Mouse (Mus musculus) liver, embryonic 11.5 days (tissue): ENCODE results near the gene Stx16. TPM values are rescaled to one million over a fixed set of nuclear protein-coding genes. Genes with fewer than 3 reads are reported as not detected.

ENCODE experiments used
- ATAC-seq: fragments of 200-750 bp; cut with Nextera tagmentation; replicated peaks from 2 replicates; pipeline ENCODE4 v1.8.0; 2017; ENCODE audit warnings: moderate number of reproducible peaks, mild to moderate bottlenecking, moderate TSS enrichment, moderate library complexity; ENCODE audit not compliant: low FRiP score
- DNase-seq: peaks from one replicate; pipeline ENCODE4 v3.0.0-alpha.2; 2017; ENCODE audit warnings: low spot score
- H3K27ac ChIP-seq: fragments of 300-500 bp; sonication (generic); 2 replicates; pipeline ENCODE4 v1.5.1; 2014; ENCODE audit warnings: mild to moderate bottlenecking, low read depth, low read length, control low read depth
- H3K27me3 ChIP-seq: fragments of 300-500 bp; sonication (generic); replicated peaks from 2 replicates; pipeline ENCODE4 v1.6.1; 2014; ENCODE audit warnings: low read length, mixed read lengths; ENCODE audit not compliant: control insufficient read depth, insufficient read depth
- H3K36me3 ChIP-seq: fragments of 300-500 bp; sonication (generic); 2 replicates; pipeline ENCODE4 v1.6.1; 2014; ENCODE audit warnings: mild to moderate bottlenecking, low read length, moderate library complexity, mixed read lengths; ENCODE audit not compliant: control insufficient read depth, insufficient read depth
- H3K4me1 ChIP-seq: fragments of 300-500 bp; sonication (generic); replicated peaks from 2 replicates; pipeline ENCODE4 v1.6.1; 2014; ENCODE audit warnings: low read length, mixed read lengths; ENCODE audit not compliant: control insufficient read depth, insufficient read depth
- H3K4me2 ChIP-seq: fragments of 300-500 bp; sonication (generic); 2 replicates; pipeline ENCODE4 v1.6.1; 2014; ENCODE audit warnings: mild to moderate bottlenecking, control low read depth, moderate library complexity
- H3K4me3 ChIP-seq: fragments of 300-500 bp; sonication (generic); 2 replicates; pipeline ENCODE4 v1.5.1; 2014; ENCODE audit warnings: low read depth, low read length, control low read depth
- H3K9ac ChIP-seq: fragments of 300-500 bp; sonication (generic); 2 replicates; pipeline ENCODE4 v1.6.1; 2014; ENCODE audit warnings: low read depth, low read length, control low read depth
- H3K9me3 ChIP-seq: fragments of 300-500 bp; sonication (generic); 2 replicates; pipeline ENCODE4 v1.6.1; 2016; ENCODE audit warnings: low read length, inconsistent platforms, mixed read lengths; ENCODE audit not compliant: control insufficient read depth
- WGBS: fragments of 180-500 bp; shearing (Covaris S2); extraction: QIAGEN DNeasy Blood & Tissue Kit; methylation state at CpG from one replicate; pipeline ENCODE4 v1.1.7; 2014; 5-methylcytosine and 5-hydroxymethylcytosine counted together
- polyA plus RNA-seq: library from polyadenylated mRNA; unstranded; fragments of >200 nt; fragmentation: Nextera tagmentation; extraction: Ambion mirVana; gene quantifications from 2 replicates; pipeline ENCODE4 v1.2.1, GENCODE M21; 2014

Stx16 gene
- polyA plus RNA-seq: 7.2 and 9.6 TPM in 2 replicates

DNA sequence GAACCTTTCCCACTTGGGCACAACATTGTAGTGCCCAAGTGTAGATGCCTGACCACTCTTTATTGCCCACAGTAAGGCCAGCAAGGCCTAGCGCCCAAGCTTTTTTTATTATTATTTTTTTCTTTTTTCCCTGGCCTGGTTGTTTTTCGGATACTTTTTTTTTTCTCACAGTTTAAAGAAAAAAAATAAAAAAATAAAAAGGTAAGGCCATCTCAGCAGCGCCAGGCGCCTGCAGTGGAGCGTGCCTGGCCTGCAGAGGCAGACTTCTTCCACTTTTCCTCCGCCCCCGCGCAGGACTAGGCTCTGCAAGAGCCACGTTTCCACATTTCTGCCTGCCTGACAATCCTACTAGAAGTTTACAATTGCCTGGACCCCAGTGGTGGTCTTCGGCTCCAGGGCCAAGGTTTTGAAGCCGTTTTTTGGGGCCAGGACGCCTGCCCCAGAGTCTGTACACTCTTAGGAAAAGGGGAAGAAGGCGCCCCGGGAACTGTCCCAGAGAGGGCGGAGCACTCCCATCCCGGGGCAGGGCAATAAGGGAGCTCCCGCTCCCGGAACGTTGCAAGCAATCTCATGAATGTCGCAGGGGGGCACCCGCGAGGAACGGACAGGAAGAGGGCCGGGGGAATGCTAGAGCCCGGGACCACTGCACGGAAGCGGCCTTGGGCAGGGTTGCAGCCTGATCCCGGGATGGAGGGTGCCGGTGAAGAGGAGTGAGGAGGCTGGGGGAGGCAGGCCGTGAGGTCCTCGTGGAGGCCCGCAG lies at the start of gene Stx16:
Gene Stx16, plus strand, starts transcription at position 636 of the 760 bp plus-strand sequence.
- Histone ChIP-seq H3K4me2 (peak within 1 kb of the TSS; percentile 97), H3K4me3 (peak within 1 kb of the TSS; percentile 82), H3K9me3 (no peaks in the 10 kb centered on the region), H3K36me3 (no peaks in the 10 kb centered on the region), H3K27me3 (no peaks in the 10 kb centered on the region), H3K27ac (peak within 1 kb of the TSS; percentile 82), H3K9ac (peak within 1 kb of the TSS; percentile 88), H3K4me1 (peaks cover 12% of the 10 kb centered on the region)
- WGBS: under 1% methylated on average over 32 of the region's 32 CpGs
- ATAC-seq (peak; percentile 93), DNase-seq (peak; percentile 97)

DNA sequence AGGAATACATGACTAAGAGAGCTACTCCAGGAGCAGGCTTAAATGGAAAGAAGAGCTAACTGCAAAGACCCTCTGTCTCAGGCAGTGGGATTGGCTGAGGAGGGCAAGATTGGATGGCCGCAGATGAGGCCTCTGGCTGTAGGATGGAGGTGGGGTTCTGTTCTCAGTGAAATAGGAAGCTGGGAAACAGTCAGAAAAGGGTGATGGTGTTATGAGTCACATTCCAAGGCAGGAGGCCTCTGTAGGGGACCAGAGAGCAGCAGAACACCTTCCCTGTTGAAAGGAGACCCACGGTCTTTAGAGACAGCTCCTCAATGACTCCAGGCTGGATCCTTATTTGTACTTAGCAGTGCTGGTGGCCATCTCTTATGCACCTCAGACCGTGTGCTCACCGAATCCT lies 49.7 kb upstream of the Stx16 start:
- Histone ChIP-seq H3K36me3 (no peaks in the 10 kb centered on the region), H3K9ac (no peak overlapping the region), H3K4me3 (no peak overlapping the region), H3K27ac (no peak overlapping the region), H3K27me3 (no peaks in the 10 kb centered on the region), H3K9me3 (no peaks in the 10 kb centered on the region), H3K4me1 (no peaks in the 10 kb centered on the region), H3K4me2 (no peak overlapping the region)
- ATAC-seq (no peak), DNase-seq (peak; percentile 24)
- 74% methylated on average over 4 of the region's 4 CpGs for WGBS

DNA sequence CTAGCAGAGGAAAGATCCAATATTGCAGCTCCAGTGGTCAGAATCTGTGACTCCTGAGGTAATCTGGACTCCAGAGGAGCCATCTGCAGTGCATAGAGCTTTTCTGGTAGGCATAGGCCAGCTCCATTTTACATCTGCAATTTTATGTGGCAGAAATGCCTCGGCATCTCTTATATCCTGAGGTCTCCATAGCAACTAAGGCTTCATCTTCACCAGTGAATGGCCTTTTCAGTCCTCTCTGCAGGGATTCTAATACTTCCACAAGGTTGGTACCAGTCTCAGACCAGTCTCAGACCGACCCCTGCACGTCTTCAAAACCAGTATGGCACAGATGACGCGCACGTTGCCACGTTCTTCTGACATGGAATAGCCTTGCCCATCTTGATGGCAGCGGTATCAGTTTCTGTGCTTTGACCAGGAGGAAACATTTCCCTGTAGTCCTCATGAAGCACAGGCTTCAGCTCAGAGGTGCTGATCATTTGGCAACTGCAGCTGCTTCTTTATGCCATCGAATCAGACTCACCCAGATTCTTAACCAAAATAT lies 42.8 kb upstream of the Stx16 start:
- H3K36me3 ChIP-seq: no peaks in the 10 kb centered on the region
- ATAC-seq (no peak), DNase-seq (no peak)
- no peak overlapping the region for H3K4me3 ChIP-seq
- H3K27ac ChIP-seq: no peak overlapping the region
- no peaks in the 10 kb centered on the region for H3K27me3 ChIP-seq
- H3K4me2 ChIP-seq: no peak overlapping the region
- H3K9ac ChIP-seq: no peak overlapping the region
- 81% methylated on average over 9 of the region's 9 CpGs for WGBS
- H3K4me1 ChIP-seq: no peaks in the 10 kb centered on the region
- H3K9me3 ChIP-seq: no peaks in the 10 kb centered on the region

DNA sequence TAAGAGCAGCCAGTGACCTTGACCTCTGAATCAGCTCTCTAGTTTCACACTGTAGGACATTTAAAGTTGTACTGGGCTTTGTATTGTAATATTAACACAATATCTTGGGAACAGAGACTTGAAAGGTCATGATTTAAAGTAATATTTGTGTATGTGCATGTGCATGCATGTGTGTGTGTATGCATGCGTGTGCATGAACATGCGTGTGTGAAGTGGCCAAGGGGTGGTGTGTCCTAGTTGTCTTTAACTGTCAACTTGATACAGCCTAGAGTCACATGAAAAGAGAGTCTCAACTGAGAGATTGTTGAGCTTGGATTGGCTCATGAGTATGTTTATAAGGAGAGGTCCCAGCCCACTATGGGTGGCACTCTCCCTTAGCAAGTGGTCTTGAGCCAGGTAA lies 28.5 kb upstream of the Stx16 start:
- Histone ChIP-seq H3K4me1 (no peaks in the 10 kb centered on the region), H3K9me3 (peaks cover 3% of the 10 kb centered on the region; the same call in 1 of the 2 replicates), H3K4me3 (no peak overlapping the region), H3K36me3 (no peaks in the 10 kb centered on the region), H3K9ac (no peak overlapping the region), H3K4me2 (no peak overlapping the region), H3K27me3 (no peaks in the 10 kb centered on the region), H3K27ac (no peak overlapping the region)
- ATAC-seq (no peak), DNase-seq (no peak)
- WGBS: 96% methylated on average over 2 of the region's 2 CpGs

DNA sequence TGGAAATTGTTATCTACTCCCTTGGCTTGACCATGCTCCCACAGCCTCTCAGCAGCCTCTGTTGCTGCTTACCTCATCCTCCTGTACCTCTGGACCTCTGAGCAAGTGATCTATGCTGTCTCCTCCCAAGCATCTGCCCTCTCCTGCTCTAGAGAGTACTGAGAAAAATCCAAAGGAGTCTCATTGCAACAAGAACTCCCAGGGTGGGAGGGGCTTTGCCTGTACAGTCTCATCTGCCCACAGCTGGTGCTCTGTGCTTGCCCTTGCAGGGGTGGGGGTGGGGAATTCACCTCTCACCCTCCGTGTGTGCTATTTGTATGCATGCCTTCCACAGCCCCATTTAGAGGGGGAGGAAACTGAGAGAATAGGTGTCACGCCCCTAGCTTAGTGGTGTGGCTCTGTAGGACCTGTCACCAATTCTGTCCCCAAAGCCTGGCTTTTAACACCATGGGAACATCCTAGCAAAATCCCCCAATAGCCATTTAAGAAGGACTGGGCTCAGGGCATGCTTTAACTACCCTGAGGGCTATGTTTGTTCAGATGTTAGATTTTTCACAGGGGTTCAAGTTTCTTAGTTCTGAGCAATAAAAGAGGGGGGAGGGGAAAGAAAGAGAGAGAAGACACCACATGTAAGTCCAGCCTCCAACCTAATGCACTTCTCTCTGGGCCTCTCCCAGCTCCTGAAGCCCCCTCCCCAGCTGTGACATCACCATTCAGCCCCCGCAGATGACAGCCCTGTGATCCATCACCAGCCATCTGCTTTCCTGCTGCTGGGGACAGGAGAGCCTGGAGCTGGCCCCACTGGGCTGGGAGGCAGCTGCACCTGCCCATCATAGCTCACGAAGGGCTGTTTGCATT lies 26.4 kb upstream of the Stx16 start:
- peak; percentile 67 for ATAC-seq
- 15% methylated on average over 4 of the region's 4 CpGs for WGBS
- Histone ChIP-seq H3K4me1 (no peaks in the 10 kb centered on the region), H3K4me3 (no peak overlapping the region), H3K27me3 (no peaks in the 10 kb centered on the region), H3K27ac (peak overlapping the region; percentile 41; the same call in 1 of the 2 replicates), H3K4me2 (no peak overlapping the region), H3K36me3 (no peaks in the 10 kb centered on the region), H3K9ac (no peak overlapping the region), H3K9me3 (peaks cover 3% of the 10 kb centered on the region; the same call in 1 of the 2 replicates)
- peak; percentile 43 for DNase-seq

DNA sequence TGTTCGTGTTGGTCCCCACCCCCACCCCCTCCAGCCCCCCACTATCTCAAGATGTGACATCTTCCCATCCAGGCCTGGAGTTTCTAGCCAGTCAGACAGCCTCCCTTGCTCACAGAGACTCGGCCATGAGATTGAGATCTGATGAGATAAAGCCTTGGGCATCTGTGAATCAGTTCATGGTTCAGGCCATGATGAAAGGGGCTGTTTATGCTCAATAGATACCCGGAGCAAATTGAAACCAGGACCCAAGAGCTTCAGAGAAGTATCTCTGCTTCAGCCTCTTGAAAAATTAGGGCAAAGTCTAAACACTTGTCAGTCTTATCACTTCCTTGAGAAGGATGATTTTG lies 25.8 kb upstream of the Stx16 start:
- ATAC-seq: no peak
- WGBS: 21% methylated on average over 3 of the region's 3 CpGs

DNA sequence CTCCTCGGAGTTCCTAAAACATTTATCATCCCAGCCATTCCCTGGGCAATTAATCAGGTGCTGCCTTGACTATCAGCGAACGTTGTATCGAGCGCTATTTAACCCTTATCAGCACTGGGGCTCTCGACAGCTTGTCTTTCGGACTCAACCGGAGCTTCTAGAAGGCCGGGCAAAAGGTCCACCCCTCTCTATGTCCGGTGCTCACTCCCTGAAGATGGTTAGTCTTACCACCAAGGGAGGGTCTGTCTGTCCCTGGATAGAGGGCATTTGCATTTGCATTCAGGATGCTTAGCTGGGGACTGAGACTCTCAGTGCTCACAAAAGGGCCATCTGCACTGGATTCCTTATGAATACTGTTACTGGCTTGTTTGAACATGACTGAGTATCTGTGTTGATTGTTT lies 25.0 kb upstream of the Stx16 start:
- peaks cover 3% of the 10 kb centered on the region; the same call in 1 of the 2 replicates for H3K9me3 ChIP-seq
- no peaks in the 10 kb centered on the region for H3K36me3 ChIP-seq
- ATAC-seq: no peak
- H3K27me3 ChIP-seq: no peaks in the 10 kb centered on the region
- H3K4me3 ChIP-seq: no peak overlapping the region
- WGBS: 14% methylated on average over 10 of the region's 10 CpGs
- DNase-seq: no peak
- H3K27ac ChIP-seq: no peak overlapping the region
- H3K4me1 ChIP-seq: no peaks in the 10 kb centered on the region
- H3K9ac ChIP-seq: no peak overlapping the region
- no peak overlapping the region for H3K4me2 ChIP-seq

More for the DNA sequence above, 25.8 kb upstream of the Stx16 start:
- Histone ChIP-seq H3K9me3 (peaks cover 3% of the 10 kb centered on the region; the same call in 1 of the 2 replicates), H3K9ac (no peak overlapping the region), H3K4me3 (no peak overlapping the region), H3K4me1 (no peaks in the 10 kb centered on the region), H3K27me3 (no peaks in the 10 kb centered on the region), H3K27ac (no peak overlapping the region), H3K4me2 (no peak overlapping the region), H3K36me3 (no peaks in the 10 kb centered on the region)
- DNase-seq: no peak

DNA sequence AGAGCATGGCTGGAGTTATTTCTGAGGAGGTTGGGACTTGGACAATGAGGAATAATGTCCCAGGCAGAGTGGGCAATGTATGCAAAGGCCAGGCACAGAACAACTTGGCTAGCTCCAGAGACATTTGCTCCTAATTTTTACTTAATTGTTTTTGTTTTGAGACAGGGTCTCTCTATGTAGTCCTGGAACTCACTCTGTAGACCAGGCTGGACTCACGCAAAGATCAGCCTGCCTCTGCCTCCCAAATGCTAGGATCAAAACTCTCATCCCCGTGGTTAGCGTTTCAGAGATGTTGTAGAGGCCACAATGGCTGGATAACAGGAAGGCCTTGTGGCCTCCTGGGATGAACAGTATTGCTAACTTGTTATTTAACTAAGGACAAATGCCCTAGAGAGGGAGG lies 21.6 kb upstream of the Stx16 start:
- no peaks in the 10 kb centered on the region for H3K27me3 ChIP-seq
- H3K4me3 ChIP-seq: no peak overlapping the region
- no peak overlapping the region for H3K9ac ChIP-seq
- WGBS: 83% methylated on average over 3 of the region's 3 CpGs
- no peaks in the 10 kb centered on the region for H3K36me3 ChIP-seq
- H3K27ac ChIP-seq: no peak overlapping the region
- DNase-seq (no peak), ATAC-seq (no peak)
- H3K9me3 ChIP-seq: no peaks in the 10 kb centered on the region
- no peaks in the 10 kb centered on the region for H3K4me1 ChIP-seq
- no peak overlapping the region for H3K4me2 ChIP-seq
